Mouse (Mus musculus): ENCODE results near the gene Gpr162.

Gene Gpr162

DNA sequence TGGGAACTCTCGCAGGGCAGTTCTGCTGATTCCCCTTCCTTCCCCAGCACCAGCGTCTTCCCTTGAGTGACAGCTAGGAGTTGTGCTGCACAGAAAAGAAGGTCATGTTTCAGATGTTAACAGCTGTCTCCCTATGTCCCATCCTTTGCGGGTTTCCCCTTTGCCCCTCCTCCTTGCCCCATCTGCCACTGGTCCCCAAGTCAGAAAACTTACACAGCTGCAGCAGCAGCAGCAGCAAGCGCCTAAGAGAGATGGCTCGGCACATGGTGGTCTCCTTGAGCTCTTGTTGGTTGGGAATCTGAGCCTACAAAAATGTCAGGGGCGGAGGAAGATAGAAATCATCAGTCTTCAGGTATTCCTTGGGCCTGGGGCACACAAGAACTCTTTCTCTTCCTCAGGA lies 15.6 kb upstream of the Gpr162 start:
- no peak for DNase-seq

DNA sequence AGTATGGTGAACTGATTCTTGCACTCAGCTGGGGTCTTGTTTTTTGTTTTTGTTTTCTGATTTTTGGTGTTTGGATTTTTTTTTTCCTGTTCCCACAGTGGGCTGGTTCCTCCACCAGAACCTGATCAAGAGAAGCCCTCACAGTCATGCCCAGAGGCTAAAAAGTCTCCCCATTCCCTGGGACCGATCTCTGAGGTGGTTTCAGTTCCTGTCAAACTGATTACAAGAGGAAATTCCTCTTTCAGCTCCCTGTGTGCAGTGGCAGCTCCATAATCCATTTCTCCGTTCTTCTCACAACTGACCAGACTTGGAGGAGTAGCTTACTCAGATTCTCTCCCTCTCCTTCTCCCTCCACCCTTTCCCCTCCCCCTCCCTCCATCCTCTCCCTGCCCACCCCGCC lies 10.6 kb upstream of the Gpr162 start:
- DNase-seq: no peak

DNA sequence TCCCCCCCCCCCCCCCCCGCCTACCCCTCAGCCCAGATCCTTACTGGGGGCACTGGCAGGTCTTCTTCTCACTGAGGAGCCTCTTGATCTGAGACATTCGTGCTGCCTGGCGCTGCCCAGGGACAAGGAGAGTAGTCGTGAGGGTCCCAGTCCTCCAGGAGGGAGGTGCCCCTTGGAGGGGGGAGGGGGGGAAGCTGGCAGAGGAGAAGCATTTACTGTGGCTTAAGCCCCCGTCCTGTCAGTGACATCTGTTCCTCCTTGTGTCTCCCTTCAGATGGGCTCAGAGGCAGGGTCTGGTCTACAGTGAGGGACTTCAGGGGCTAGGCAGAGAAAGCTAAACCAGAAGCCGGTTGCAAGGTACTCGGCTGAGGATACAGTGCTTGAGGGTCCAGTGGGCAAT lies 2.8 kb upstream of the Gpr162 start:
- no peak for DNase-seq

DNA sequence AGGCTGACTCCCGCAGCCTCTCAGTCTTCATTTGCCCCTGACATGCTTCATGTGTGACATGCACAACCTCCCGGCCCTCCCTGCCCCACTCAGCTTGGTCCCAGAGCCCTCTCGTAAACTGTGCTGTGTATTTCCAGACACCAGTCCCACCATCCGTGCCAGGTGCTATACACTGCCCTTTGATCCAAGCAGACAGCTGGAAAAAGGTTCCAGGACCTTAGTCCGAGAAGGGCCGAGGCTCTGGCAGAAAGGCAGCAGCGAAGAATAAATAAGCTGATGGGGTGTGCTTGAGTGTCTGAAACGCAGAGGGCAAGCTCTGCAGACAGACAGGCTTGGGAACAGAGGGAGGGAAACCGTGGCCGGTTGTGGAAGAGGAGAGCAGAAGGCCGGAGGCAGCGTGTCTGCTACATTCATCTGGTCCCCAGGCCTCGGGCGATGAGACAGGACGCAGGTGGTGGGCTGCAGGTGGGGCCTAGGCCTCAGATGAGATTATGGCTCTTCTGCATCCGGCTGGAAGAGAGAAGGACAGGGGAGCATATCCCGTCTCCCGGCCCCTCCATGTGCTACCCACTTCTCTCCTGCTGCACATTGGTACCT lies 2.1 kb upstream of the Gpr162 start:
- no peak for DNase-seq

DNA sequence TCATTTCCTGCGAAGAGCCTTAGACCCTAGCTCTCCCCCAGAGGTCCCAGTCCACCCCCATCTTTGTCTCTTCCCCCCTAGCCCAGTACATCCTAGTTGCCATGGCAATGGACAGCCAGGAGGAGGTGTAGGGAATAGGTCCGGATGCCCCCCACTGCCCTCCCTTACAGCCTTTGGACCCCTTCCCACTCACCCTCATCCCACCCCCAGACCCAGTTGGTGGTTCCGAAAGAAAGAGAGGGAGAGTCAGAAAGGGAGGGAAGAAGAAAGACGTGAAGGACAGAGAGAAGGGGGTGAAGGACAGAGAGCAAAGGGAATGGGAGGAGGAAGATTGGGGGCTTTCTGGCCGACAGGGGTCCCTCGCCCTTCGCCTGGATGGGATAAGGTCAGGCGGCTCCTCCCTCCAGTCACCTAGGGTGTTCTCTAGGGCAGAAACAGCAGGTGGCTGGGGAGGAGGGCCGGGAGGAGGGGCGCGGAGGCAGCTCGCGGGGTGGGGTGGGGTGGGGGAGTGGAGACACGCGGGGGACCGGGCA lies 592 bp downstream of the Gpr162 start:
- peak; percentile 48 for DNase-seq

DNA sequence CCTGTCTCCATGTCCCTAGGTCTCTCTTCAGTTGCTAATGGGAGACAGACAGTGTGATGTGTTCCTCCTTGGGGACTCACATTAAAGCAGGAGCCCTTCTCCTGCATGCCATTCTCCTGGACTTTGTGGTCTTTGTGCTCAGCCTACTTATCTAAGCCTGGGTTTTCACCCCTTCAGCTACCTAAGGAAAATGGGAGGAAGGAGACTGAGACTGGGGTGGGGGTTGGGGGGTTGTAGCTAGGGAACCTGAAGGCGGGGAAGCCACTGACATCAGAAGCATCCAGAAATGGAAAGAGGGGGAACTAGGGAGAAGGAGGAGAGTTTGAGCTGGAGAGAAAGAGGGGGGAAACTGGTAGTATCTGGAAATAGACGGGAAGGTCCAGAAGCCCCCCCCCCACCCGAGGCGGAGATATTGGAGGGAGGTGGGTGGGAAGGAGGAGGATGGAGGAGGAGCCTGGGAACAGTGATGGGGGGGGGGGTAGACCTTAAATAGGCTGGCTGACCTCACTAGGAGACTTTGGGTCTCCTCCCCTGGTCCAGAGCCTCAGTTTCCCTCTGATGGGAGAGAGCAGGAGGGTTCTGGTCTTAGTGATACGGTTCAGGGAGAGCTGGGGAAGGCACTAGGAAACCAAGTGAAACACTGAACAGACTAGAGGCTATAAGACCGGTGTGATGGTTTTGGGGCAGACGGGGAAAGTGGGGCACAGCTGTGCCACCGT lies 1.2 kb downstream of the Gpr162 start:
- no peak for DNase-seq

DNA sequence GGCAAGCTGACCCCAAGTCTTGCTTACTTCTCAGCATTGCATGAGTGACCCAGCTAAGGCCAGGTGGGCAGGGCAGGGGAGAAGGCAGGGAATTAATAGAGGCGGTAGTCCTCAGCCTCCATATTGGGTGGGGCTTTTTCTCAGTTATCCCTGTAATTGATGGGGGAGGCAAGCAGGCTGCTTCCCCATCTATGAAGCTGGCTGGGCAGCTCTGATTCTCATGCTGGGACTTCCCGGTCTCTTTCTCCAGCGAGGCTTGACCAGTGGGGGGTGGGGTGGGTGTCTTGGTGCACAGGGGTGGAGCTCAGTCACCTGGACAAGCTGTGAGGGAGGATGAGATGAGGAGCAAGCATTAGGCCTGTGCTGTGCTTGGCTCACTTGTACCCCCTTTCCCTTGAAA lies 2.0 kb downstream of the Gpr162 start:
- DNase-seq: no peak

DNA sequence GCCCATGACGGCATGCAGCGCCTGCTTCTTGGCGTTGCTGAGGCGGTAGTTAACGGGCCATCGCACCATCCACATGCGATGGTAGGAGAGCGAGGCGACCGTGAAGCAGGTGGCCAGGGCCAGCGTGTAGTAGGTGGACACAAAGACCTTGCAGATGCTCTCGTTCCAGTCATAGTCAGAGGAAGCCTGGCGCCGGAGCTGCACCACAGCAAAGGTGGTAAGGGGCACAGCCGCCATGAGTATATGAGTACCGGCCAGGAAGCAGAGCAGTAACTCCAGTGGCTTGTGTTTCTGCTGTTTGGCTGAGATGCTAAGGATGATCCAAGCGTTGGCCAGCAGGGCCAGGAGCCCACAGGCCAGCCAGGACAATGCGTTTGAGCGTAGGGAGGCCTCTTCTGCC lies 2.5 kb downstream of the Gpr162 start:
- DNase-seq: no peak

DNA sequence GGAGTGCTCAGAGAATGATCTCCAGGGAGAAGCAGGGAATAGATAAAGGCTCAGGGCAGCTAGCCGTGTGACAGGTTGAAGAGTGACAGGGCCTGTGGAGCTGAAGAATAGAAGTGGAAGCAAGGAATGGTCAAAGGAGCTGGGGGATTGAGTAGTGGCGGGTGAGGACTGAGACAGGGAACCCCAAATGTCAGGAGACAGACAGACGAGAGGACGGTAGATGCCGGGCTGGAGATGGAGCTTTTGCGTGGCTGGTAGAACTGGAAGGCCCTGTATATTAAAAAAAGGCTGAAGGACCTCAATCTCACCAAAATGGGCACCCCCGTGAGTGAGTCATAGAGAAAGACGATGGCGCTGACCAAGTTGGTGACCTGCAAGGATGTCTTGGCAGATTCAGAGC lies 3.3 kb downstream of the Gpr162 start:
- DNase-seq: no peak

DNA sequence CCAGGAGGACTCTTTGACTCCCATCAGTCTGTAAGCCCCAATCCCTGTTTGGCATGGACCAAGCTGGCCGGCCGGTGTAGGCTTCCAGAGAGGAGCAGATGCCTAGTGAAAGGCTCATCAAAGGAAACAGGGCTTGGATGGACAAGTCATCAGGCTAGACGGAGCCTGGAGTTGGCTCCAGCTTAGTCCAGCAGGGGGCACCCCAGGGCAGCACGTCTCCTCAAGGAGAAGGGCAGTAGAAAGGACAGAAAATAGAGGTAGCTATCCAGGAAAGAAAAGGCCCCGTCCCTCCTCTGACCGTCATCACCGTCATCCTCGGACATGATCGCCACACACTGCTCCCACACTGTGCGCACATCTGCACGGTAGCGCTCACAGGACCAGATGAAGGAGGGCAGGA lies 4.1 kb downstream of the Gpr162 start:
- DNase-seq: peak; percentile 93

DNA sequence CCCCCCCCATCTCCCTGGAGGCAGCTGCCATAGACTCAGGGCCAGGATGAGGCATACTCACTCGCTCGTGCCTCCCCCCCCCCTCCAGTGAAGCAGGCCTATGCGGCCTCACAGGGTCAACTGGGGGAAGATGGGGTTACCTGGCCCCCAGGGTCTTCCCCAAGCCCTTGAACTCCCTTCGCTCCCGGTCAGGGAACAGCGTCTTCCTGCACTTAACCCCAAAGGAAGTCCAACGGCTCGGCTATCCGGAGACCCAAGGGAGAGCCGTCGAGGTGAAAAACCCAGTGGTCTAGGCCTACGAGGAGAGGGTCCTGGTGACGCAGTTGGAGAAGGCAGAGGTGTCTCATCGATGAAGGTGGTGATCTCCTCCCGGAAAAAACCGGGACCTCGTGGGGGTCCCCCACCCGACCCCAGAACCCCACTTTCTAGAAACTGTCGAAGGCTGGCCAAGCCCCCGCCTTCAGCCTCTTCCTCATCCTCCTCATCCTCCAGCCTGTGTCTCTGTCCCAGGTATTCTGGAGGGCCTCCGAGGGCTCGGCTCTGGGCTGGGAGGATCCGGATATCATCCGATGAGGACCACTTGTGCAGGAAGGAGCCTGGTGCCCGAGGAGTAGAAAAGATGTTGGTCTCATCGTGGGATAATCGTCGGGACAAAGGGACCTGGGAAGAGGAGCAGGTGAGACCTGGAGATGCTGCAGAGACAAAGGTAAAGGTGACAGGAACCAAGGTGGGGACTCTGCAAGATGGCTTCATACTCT lies 5.0 kb downstream of the Gpr162 start:
- DNase-seq: no peak

DNA sequence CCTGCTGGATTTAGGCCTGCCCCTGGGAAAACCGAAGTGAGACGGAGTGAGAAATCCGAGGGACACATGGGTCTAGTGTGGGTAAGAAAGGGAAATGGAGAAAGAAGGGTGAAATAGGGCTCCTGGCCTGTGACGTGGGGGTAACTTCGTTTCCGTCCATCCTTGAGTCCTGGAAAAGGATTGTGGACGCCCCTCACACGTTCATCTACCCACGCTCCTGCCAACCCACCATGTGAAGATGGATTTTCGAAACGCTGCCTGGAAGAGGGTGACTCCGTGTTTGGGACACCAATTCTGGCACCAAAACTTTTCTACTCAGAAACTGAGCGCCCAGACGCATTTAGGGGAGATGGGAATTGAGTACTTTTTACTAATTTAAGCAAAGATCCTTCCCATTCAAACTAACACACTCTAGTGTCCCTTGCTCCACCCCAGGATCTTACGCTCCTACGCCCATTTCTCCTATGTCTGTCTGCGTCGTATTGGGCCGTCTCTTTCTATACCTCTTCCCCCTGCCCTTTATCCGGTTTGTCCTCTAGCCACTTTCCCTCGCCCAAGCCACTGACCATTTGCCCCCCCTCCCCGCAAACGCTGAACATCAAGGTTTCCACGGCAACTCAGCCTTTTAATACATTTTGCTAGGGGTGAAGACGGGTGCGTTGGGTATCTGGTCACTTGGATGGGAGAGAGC lies 5.8 kb downstream of the Gpr162 start:
- DNase-seq: peak; percentile 56

DNA sequence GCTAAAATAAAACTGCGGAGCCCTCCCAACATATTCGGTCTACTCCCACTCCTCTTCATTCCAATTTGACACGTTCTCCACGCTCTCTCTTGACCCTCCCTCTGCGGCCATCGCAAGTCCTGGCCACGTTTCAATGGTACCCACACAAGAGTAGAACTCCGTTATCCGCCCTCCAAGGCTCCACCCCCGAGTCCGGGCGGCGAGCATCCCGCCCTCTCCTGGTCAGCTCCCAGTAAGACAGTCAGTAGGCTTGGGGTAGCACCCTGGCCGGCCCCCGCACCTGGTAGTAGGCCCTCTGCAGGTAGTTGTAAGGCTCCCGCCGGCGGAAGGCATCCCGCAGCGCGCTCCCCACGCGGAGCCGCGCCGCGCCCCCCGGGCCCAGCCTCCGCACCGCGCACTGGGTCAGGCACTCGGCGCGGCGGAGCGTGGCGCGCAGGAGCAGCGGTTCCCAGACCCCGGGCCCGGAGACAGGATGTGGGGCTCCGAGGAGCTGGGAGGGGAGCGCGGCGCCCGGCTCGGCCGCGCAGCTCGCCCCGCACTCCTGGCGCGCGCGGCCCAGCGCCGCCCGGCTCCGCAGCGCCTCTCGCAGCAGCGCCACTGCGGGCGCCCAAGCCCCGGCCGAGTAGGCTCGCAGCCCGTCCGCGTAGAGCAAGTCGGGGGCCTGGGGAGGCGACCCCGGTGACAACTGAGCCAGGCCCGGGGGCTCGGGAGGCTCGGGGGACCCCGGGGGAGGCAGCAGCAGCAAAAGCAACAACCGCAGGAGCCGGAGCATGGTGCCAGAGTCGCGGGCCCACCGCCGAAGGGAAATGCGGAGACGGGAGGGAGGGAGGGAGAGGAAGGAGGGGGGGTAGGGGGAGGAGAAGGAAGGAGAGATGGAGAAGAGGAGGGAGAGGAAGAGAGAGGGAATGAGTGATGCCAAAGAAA lies 6.6 kb downstream of the Gpr162 start, which contains the start of gene P3h3:
Gene P3h3, minus strand, starts transcription at position 837 of the 924 bp plus-strand sequence.
- peak; percentile 93 for DNase-seq

DNA sequence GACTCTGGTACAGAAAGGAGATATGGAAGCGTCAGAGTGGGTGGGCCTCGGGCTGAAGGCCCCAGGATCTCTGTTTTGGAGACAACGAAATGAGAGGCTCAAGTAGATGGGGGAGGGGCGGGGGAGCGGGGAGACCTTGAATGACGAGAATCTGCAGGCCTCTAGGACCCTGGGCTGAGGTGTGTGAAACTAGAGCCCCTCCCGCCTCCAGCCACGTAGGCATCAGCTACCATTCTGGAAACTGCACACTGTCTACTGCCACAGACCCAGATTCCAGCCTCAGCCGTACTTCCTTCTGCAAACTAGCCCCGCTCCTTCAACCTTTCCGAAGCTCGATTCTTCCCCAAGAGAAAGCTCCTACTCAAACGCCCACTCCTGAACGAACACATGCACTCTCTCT lies 7.5 kb downstream of the Gpr162 start:
- peak; percentile 45 for DNase-seq

DNA sequence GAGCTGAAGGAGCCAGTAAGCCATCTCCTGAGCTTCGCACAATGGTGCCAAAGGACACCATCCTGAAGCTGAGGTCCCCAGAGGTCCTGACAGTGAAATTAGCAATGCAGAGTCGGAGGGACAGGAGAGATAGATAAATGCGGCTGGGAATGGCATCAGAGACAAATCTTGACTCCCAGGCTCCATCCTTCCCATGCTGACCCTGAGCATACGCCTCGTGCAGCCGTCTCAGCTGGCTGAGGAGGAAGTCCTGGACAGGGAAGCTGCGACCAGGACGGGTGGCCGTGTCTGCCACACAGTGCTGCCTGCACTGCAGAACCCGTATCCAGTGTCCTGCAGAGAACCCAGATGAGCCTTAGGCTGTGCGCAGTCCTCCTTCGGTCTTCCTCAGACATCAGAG lies 9.1 kb downstream of the Gpr162 start:
- no peak for DNase-seq

DNA sequence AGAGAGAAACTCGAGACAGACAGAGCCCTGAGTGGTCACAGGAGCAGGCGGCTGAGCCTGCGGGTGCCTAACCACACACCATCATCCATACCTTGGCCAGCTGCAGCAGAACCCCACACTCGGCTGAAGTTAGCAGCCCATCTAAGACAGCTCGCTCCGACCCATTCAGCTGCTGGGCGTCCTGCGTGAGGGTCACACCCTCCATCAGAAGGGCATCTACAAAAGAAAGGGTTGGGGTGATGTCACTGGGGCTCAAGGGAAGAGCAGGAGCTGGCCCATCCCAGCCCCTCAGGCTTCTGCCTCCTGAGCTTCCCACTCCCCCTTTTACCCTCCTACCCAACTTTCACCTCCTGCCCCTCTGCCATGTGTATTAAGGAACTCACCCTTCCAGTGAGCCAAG lies 13.2 kb downstream of the Gpr162 start:
- DNase-seq: no peak

DNA sequence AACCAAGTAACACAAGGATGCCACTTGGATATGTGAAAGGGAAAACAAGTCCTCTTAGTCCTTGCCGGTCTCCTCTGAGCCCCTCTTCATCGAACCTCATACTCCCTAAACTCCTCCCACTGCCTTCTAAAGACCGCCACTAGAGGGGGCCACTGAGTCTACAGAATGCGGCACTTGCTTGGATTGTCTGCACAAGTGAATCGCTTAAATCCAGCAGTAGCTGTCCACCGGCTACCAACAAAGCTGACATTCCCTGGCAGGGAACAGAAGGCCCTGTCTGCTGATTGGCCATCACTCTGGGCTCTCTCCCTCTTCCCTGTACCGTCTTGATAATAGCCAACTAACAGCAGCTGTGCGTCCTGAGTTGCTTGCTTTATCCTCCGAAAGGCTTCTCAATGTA lies 16.5 kb downstream of the Gpr162 start:
- peak; percentile 97 for DNase-seq

DNA sequence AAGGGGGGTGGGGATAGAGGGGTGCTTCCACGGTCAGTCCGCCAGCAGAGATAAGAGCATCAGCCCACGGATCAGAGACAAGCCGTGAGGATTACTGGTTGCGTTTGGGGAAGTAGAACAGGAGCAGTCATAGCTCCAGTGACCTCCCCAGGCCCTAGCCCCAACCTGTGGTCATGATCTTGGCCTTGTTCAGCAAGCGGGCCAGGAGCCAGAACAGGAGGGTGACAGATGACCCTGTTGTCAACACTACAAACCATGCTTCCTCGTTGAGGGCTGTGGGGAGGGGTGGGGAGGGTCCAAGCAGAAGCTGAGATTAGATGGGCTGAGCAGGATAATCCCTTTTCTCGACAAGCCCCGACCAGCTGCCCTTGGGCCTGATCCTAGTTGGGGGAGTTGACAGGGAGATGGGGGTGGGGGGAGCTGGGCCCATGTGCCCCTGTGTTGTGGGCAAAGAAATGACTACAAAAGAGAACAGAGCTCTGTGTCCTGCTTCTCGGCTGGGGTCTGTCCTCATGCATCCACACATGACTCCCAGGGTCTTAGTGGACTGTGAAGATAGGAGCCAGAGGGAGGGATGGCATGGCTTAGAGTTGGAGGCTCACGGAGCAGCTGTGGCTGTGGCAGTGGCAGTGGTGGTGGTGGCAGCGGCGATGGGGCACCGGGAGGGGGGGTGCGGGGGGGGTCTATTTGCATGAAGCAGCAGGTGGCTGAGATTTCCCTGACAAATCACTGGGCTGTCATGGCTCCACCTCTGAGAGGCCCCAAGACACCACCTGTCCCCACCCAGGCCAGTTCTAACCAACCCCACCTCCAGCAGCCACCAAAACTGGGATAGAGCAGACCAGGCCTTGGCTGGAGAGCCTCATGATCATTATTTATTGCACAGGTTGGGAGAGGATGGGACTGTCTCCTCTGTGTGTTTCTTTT lies 23.3 kb downstream of the Gpr162 start, which contains the start of gene Gnb3:
Gene Gnb3, minus strand, starts transcription at position 35 of the 927 bp plus-strand sequence.
- DNase-seq: no peak

DNA sequence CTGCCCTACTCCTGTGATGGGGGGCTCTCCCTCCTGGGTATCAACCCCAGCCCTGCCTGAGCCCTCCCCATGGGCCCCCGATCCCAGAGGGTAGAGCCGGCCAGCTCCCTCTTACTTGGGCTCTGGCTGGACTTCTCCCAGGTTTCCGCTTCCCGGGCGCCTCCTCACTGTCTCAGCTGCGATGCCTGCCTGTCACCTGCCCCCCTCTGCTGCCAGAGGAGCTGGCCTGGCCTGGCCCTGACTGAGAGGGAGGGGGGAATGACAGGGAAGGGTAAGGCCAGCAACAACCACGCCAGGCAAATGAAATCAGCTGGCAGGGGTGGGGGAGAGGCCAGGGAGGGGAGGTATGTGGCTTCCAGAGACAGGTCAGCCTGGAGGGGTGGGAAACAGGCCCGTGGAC lies 24.0 kb downstream of the Gpr162 start:
- no peak for DNase-seq

DNA sequence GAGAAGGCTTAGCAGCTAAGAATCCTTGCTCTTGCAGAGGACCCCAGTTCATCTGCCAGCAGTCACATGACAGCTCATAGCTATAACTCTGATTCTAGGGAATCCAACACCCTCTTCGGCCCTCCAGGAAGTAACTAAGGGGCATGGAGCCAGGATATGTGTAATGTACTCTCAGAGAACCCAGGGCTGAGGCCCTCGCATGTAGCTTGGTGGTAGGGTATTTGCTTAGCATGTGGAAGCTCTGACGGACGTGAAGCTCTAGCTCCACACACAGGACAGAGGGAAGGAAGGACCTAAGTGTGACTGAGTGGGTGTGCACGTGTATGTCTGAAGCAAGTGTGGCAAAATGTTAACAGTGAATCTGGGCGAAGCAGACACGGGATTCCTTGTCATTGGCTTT lies 27.4 kb downstream of the Gpr162 start:
- DNase-seq: no peak

DNA sequence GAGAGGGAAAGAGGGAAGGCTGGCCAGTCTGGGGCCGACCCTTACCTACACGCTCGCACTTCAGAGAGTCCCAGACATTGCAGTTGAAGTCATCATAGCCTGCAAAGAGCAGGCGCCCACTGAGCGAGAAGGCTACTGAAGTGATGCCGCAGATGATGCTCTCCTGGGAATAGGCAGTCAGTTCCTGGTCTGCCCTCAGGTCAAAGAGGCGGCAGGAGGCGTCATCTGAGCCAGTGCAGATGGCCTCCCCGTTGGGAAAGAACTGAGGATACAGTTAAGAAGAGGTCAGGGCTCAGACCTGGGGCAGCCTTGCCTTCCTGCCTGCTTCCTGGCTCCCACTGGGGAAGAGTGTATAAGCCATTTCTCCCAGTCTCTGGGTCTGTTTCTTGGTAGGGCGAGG lies 28.3 kb downstream of the Gpr162 start:
- DNase-seq: no peak

All from cerebellum, adult 8-10 months (tissue).